In genomic region chr19:44918171-44918570, GRCm38 (mm10) we compare ENCODE assay signal across 14 mouse cellular contexts.
"Had no signal": no experiment of that assay in that cellular context is flagged by ENCODE, and none has a peak within 500 bp of the region (broad histone marks: within the 10 kb centered on the region; RNA-seq: fewer than 3 reads in every experiment).

No protein-coding gene starts in this region.

- H3K27me3 ChIP-seq: neural tube, embryonic 12.5 days; stomach, embryonic 15.5 days had no signal

- H3K27ac ChIP-seq: midbrain, embryonic 10.5 days; midbrain, embryonic 12.5 days; neural tube, embryonic 12.5 days; stomach, embryonic 15.5 days; stomach, postnatal 0 days had no signal

- H3K9me3 ChIP-seq: midbrain, embryonic 10.5 days; midbrain, embryonic 12.5 days; neural tube, embryonic 12.5 days; stomach, embryonic 15.5 days had no signal

- DNase-seq: lung, adult 18-20 months; lung, embryonic 14.5 days; lung, postnatal 10 days; lung, postnatal 4 days; midbrain, embryonic 14.5 days; right cerebral cortex, postnatal 14 days; thymus, adult 2 months; thymus, postnatal 25 days had no signal

- H3K4me3 ChIP-seq: midbrain, embryonic 10.5 days; midbrain, embryonic 12.5 days; neural tube, embryonic 12.5 days; stomach, embryonic 15.5 days had no signal

- H3K9ac ChIP-seq: lung, embryonic 14.5 days; midbrain, embryonic 12.5 days; neural tube, embryonic 12.5 days; stomach, embryonic 15.5 days had no signal

- ATAC-seq: midbrain, embryonic 16.5 days had no signal

- H3K4me2 ChIP-seq: lung, embryonic 14.5 days; midbrain, embryonic 12.5 days; neural tube, embryonic 12.5 days; stomach, embryonic 15.5 days had no signal

- H3K36me3 ChIP-seq: midbrain, embryonic 10.5 days; midbrain, embryonic 12.5 days; neural tube, embryonic 12.5 days; stomach, embryonic 15.5 days had no signal
